ENCODE assay signal across 8 mouse cellular contexts in the genomic region with DNA sequence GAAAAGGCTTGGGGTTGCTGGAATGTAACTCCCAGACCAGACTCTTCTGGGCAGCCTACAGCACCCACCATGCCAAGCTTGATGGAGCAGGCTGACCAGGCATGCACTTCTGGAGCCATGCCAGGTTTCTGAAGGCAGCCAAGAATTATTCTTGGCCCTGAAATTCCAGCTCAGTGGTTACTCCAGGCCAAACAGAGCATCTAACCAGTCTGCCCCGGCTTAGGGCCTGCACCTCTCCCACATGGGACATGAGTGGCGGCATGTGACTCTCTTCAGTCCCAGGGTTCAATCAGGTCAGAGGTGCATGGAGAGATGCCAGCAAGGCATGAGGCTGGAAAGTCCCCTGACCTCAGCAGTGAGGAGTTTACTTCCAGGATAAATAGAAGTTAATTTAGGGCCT.
A peak's percentile ranks its signal among the peaks of the same experiment; 100 is the strongest.
DNase-seq lines count a peak whose midpoint lies in the region; ATAC-seq and TF ChIP-seq lines count a peak whose summit lies in the region.

No protein-coding gene starts in this region.

- H3K36me3 ChIP-seq in embryonic facial prominence, embryonic 14.5 days (ENCODE audit: control insufficient read depth, insufficient read depth, low read length): no peaks in the 10 kb centered on the region
- no peaks in the 10 kb centered on the region for H3K36me3 ChIP-seq in embryonic facial prominence, embryonic 10.5 days (replicated peaks)
- no peaks in the 10 kb centered on the region for H3K36me3 ChIP-seq in heart, postnatal 0 days (replicated peaks; ENCODE audit: control insufficient read depth, insufficient read depth, low read length)
- no peaks in the 10 kb centered on the region for H3K36me3 ChIP-seq in stomach, postnatal 0 days (ENCODE audit: control insufficient read depth, insufficient read depth, low read length)

- intact Hi-C loops in left cerebral cortex, postnatal 4 days (cut with DNase I): no loop called here

- H3K4me2 ChIP-seq in embryonic facial prominence, embryonic 14.5 days (ENCODE audit: low read depth, low read length): no peak overlapping the region
- no peak overlapping the region for H3K4me2 ChIP-seq in heart, postnatal 0 days (ENCODE audit: low read depth, low read length)
- no peak overlapping the region for H3K4me2 ChIP-seq in stomach, postnatal 0 days (replicated peaks; ENCODE audit: low read depth)

- peak; percentile 61 for DNase-seq in embryonic facial prominence, embryonic 14.5 days (ENCODE audit: low spot score)
- DNase-seq in embryonic facial prominence, embryonic 10.5 days (ENCODE audit: low spot score): no peak
- peak; percentile 86 for DNase-seq in 3T3-L1 (ENCODE audit: low read depth, low spot score)
- DNase-seq in cerebellum, postnatal 25 days: peak; percentile 65 to 79
- DNase-seq in heart, postnatal 0 days (ENCODE audit: low spot score): peak; percentile 24
- peak; percentile 82 for DNase-seq in left cerebral cortex, postnatal 4 days
- peak; percentile 42 for DNase-seq in stomach, postnatal 0 days (ENCODE audit: low spot score)

- no peak for TF ChIP-seq CTCF in heart, postnatal 0 days (IDR thresholded peaks at IDR 0.05; ENCODE audit: low read depth)
- TF ChIP-seq CTCF in stomach, postnatal 0 days (IDR thresholded peaks at IDR 0.05; ENCODE audit: low read depth): no peak

- no peak overlapping the region for H3K4me3 ChIP-seq in embryonic facial prominence, embryonic 14.5 days (ENCODE audit: low read depth, low read length)
- H3K4me3 ChIP-seq in embryonic facial prominence, embryonic 10.5 days: no peak overlapping the region
- H3K4me3 ChIP-seq in heart, postnatal 0 days (ENCODE audit: low read depth, low read length): no peak overlapping the region
- H3K4me3 ChIP-seq in stomach, postnatal 0 days (ENCODE audit: low read depth, low read length): no peak overlapping the region

- no peaks in the 10 kb centered on the region for H3K9me3 ChIP-seq in embryonic facial prominence, embryonic 14.5 days (ENCODE audit: control insufficient read depth, low read length)
- no peaks in the 10 kb centered on the region for H3K9me3 ChIP-seq in embryonic facial prominence, embryonic 10.5 days
- no peaks in the 10 kb centered on the region for H3K9me3 ChIP-seq in heart, postnatal 0 days (replicated peaks; ENCODE audit: control insufficient read depth, low read length)
- H3K9me3 ChIP-seq in stomach, postnatal 0 days (ENCODE audit: control insufficient read depth, low read length): no peaks in the 10 kb centered on the region

- no peak overlapping the region for H3K9ac ChIP-seq in embryonic facial prominence, embryonic 14.5 days (ENCODE audit: low read depth, low read length)
- H3K9ac ChIP-seq in heart, postnatal 0 days (replicated peaks; ENCODE audit: low read depth, low read length): no peak overlapping the region
- no peak overlapping the region for H3K9ac ChIP-seq in stomach, postnatal 0 days (ENCODE audit: low read length)

- H3K27me3 ChIP-seq in embryonic facial prominence, embryonic 14.5 days (replicated peaks; ENCODE audit: control insufficient read depth, insufficient read depth, low read length): no peaks in the 10 kb centered on the region
- H3K27me3 ChIP-seq in embryonic facial prominence, embryonic 10.5 days (replicated peaks; ENCODE audit: low read depth, poor library complexity, severe bottlenecking): no peaks in the 10 kb centered on the region
- no peaks in the 10 kb centered on the region for H3K27me3 ChIP-seq in heart, postnatal 0 days (ENCODE audit: control insufficient read depth, insufficient read depth, low read length)
- no peaks in the 10 kb centered on the region for H3K27me3 ChIP-seq in stomach, postnatal 0 days (ENCODE audit: control insufficient read depth, insufficient read depth, low read length)

- TF ChIP-seq EP300 in heart, postnatal 0 days (IDR thresholded peaks at IDR 0.05; ENCODE audit: low read depth): no peak
- TF ChIP-seq EP300 in stomach, postnatal 0 days (optimal IDR thresholded peaks at IDR 0.05): no peak

- H3K27ac ChIP-seq in embryonic facial prominence, embryonic 14.5 days (replicated peaks; ENCODE audit: low read depth, low read length): no peak overlapping the region
- H3K27ac ChIP-seq in embryonic facial prominence, embryonic 10.5 days (replicated peaks): no peak overlapping the region
- H3K27ac ChIP-seq in heart, postnatal 0 days (ENCODE audit: low read depth): 0 out of 2 replicates have a peak overlapping the region, but pooled peaks have one; percentile 36
- no peak overlapping the region for H3K27ac ChIP-seq in stomach, postnatal 0 days (replicated peaks)

- H3K4me1 ChIP-seq in embryonic facial prominence, embryonic 14.5 days (ENCODE audit: control insufficient read depth, insufficient read depth, low read length): no peaks in the 10 kb centered on the region
- peaks cover 5% of the 10 kb centered on the region; the same call in 1 of the 2 replicates for H3K4me1 ChIP-seq in embryonic facial prominence, embryonic 10.5 days
- H3K4me1 ChIP-seq in heart, postnatal 0 days (ENCODE audit: control insufficient read depth, insufficient read depth): peaks cover 11% of the 10 kb centered on the region
- H3K4me1 ChIP-seq in stomach, postnatal 0 days (replicated peaks; ENCODE audit: control insufficient read depth, insufficient read depth): no peaks in the 10 kb centered on the region

- 81% methylated on average over 2 of the region's 2 CpGs for WGBS in embryonic facial prominence, embryonic 14.5 days
- 78% methylated on average over 2 of the region's 2 CpGs for WGBS in embryonic facial prominence, embryonic 10.5 days
- 21% methylated on average over 2 of the region's 2 CpGs for WGBS in heart, postnatal 0 days
- WGBS in stomach, postnatal 0 days: 47% methylated on average over 2 of the region's 2 CpGs

- peak; percentile 63; the same call in 1 of the 2 replicates for ATAC-seq in embryonic facial prominence, embryonic 14.5 days (ENCODE audit: low read depth)
- ATAC-seq in heart, postnatal 0 days (ENCODE audit: insufficient read depth, low read depth): peak; percentile 76
- peak; percentile 73 for ATAC-seq in stomach, postnatal 0 days (ENCODE audit: low FRiP score, low TSS enrichment)
- no peak for ATAC-seq in activated CD4-positive, CD25-positive, alpha-beta regulatory T cell, adult 4 months
